Mouse (Mus musculus): ENCODE measurements around the gene Gm8369.

GRCm38 (mm10) chr19:11537336-11537735, 51.6 kb downstream of the Gm8369 start:
- TF ChIP-seq CTCF (IDR thresholded peaks at IDR 0.05; ENCODE audit: borderline replicate concordance, control insufficient read depth, extremely low read depth, insufficient read depth, low read length, poor library complexity), result no peak
- TF ChIP-seq POLR2A (IDR thresholded peaks at IDR 0.05; ENCODE audit: control insufficient read depth, extremely low read depth, insufficient read depth, low read length, poor library complexity), result no peak
